Mouse (Mus musculus): ENCODE measurements at regions not wholly inside any gene's neighbourhood (a gene's known extent, or its start where the extent isn't known, plus 50 kb on each side); places are given as distances from the start of the nearest gene placed in this dataset.

DNA sequence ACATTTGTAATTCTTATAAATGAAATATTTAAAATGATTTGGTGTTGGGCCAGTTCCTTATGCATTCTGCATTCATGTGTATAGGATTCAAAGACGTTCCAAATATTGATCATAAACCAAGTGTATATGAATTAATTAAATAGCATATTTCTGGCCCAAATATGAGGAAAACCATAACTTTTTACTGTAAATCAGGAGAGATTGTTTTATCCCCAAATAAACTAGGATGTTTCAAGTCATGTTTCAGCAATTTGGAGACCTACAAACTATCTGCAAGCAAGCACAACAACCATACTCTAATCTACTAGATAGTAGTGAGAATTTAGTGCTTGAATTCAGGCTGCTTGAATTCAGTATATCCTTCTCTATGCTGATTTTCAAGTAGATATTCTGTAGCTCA lies 231.3 kb downstream of the Mef2c start:
- Histone ChIP-seq H3K9ac (ENCODE audit: insufficient read depth, low read depth, low read length, poor library complexity, severe bottlenecking) (no peak overlapping the region), H3K4me1 (ENCODE audit: control insufficient read depth in 2 of 2, insufficient read depth in 2 of 2, low read length in 2 of 2, poor library complexity in 1 of 2) (peaks cover 5 to 7% of the 10 kb centered on the region in 2 experiments)
- TF ChIP-seq HCFC1 (IDR thresholded peaks at IDR 0.05; ENCODE audit: borderline replicate concordance, insufficient read depth, low read length) (no peak), CHD2 (IDR thresholded peaks at IDR 0.05; ENCODE audit: low read depth, low read length) (no peak), MAFK (IDR thresholded peaks at IDR 0.05; ENCODE audit: insufficient read depth, low read depth, low read length) (no peak), ZC3H11A (IDR thresholded peaks at IDR 0.05; ENCODE audit: borderline replicate concordance, low read depth, low read length) (no peak), ZNF384 (IDR thresholded peaks at IDR 0.05; ENCODE audit: low read depth, low read length) (no peak)

DNA sequence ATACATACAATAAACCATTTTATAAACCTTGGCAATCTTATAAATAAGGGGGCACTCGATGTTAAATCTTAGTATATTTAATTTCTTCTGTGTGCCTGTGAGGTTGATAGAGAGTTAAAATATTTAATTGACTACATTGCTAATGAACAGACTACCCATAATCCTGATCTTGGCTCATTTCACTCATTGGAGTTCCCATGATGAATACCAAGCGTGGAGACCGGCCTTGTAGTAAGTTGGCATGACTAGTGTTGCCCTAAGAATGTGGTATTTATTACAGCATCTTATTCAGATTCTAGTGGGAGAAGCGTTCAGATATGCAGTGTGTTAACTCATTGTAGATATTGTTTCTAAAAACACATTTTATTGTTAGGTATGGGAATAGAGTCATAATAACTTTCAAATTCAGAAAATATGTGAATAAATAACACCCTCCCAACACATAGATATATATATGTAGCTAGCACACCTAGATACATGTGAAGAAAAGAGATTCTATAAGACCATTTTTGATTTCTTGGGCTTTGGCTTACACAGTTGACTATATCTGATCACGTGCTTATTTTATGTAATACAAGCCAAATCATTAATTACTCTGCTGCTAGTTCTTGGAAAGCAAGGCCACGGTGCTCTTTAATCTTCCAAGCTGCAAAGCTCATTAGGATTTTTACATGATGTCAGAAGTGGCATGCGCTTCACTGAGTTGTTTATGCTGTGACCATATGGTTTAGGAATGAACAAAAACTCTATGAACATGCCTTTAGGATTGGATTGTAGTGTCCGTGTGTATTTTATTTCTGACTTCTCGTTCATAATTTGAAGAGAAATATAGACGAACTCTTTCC lies 232.0 kb downstream of the Mef2c start:
- TF ChIP-seq CHD2 (IDR thresholded peaks at IDR 0.05; ENCODE audit: low read depth, low read length) (no peak), ZC3H11A (IDR thresholded peaks at IDR 0.05; ENCODE audit: borderline replicate concordance, low read depth, low read length) (no peak), MAFK (IDR thresholded peaks at IDR 0.05; ENCODE audit: insufficient read depth, low read depth, low read length) (no peak), ZNF384 (IDR thresholded peaks at IDR 0.05; ENCODE audit: low read depth, low read length) (no peak), HCFC1 (IDR thresholded peaks at IDR 0.05; ENCODE audit: borderline replicate concordance, insufficient read depth, low read length) (no peak)
- in situ Hi-C loops (cut with MboI; ENCODE audit: low sequenced_read_pairs in 2 of 2, unreplicated experiment in 2 of 2), result loop anchor here in 1 of 2 experiments (10.0 kb wide), 1 partner anchor 609 kb away; no protein-coding TSS in a partner anchor
- Histone ChIP-seq H3K4me1 (ENCODE audit: control insufficient read depth in 2 of 2, insufficient read depth in 2 of 2, low read length in 2 of 2, poor library complexity in 1 of 2) (peaks cover 5 to 7% of the 10 kb centered on the region in 2 experiments), H3K4me3 (ENCODE audit: insufficient read depth in 1 of 2, low read depth in 1 of 2, low read length in 2 of 2, poor library complexity in 1 of 2, severe bottlenecking in 1 of 2) (no peak overlapping the region), H3K9ac (ENCODE audit: insufficient read depth, low read depth, low read length, poor library complexity, severe bottlenecking) (no peak overlapping the region), H3K27ac (ENCODE audit: insufficient read depth, low read depth, low read length, poor library complexity, severe bottlenecking) (no peak overlapping the region), H3K36me3 (ENCODE audit: control insufficient read depth, insufficient read depth, low read length, poor library complexity, severe bottlenecking) (no peaks in the 10 kb centered on the region), H3K9me3 (ENCODE audit: control insufficient read depth, insufficient read depth, low read depth, low read length) (no peaks in the 10 kb centered on the region)
- DNase-seq (ENCODE audit: low read depth, low spot score), result no peak

More for the DNA sequence above, 231.3 kb downstream of the Mef2c start:
- Histone ChIP-seq H3K36me3 (ENCODE audit: control insufficient read depth, insufficient read depth, low read length, poor library complexity, severe bottlenecking) (no peaks in the 10 kb centered on the region), H3K4me3 (ENCODE audit: insufficient read depth in 1 of 2, low read depth in 1 of 2, low read length in 2 of 2, poor library complexity in 1 of 2, severe bottlenecking in 1 of 2) (no peak overlapping the region), H3K27ac (ENCODE audit: insufficient read depth, low read depth, low read length, poor library complexity, severe bottlenecking) (no peak overlapping the region), H3K9me3 (ENCODE audit: control insufficient read depth, insufficient read depth, low read depth, low read length) (no peaks in the 10 kb centered on the region)
- no peak for DNase-seq (ENCODE audit: low read depth, low spot score)
- in situ Hi-C loops (cut with MboI; ENCODE audit: low sequenced_read_pairs in 2 of 2, unreplicated experiment in 2 of 2), result loop anchor here in 1 of 2 experiments (10.0 kb wide), 1 partner anchor 610 kb away; no protein-coding TSS in a partner anchor

DNA sequence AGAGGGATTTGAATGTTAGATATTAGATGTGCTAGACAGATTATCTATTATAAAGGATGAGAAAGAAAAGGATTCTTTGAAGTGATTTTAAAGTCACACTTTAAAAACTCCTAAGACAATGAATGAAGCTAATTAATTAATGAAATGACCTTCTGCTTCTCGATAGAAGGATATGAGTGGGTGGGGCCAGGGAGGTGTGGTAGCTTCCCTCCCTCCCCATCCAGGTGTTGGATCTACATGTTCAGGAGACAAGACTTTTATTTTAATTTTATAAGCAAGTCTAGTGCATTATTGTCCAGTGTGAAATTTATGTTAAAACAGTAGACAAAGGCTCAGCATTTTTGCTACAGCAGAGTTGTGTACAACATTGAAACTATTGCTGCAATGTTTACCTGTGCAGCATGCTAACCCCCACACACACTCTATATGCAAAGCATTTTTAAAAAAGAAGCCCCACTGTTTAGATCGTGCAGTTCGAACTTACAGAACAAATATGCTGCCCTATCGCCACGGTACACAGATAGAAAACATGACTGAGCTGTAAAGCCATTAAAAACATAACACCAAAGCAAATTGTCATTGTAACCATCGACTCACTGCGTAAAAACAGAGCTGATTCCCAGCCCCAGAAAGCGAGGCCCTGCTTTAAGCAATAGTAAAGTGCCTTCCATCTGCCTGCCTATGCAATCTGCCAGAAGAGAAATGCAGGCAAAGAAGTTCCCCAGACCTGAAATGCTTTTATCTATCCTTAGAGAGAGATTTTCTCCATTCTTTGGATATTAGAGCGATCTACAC lies 233.4 kb downstream of the Mef2c start:
- TF ChIP-seq ZNF384 (IDR thresholded peaks at IDR 0.05; ENCODE audit: low read depth, low read length) (no peak), HCFC1 (IDR thresholded peaks at IDR 0.05; ENCODE audit: borderline replicate concordance, insufficient read depth, low read length) (no peak), MAFK (IDR thresholded peaks at IDR 0.05; ENCODE audit: insufficient read depth, low read depth, low read length) (no peak), ZC3H11A (IDR thresholded peaks at IDR 0.05; ENCODE audit: borderline replicate concordance, low read depth, low read length) (no peak), CHD2 (IDR thresholded peaks at IDR 0.05; ENCODE audit: low read depth, low read length) (no peak)
- no peak overlapping the region for H3K9ac ChIP-seq (ENCODE audit: insufficient read depth, low read depth, low read length, poor library complexity, severe bottlenecking)
- no peak overlapping the region for H3K27ac ChIP-seq (ENCODE audit: insufficient read depth, low read depth, low read length, poor library complexity, severe bottlenecking)
- H3K9me3 ChIP-seq (ENCODE audit: control insufficient read depth, insufficient read depth, low read depth, low read length), result no peaks in the 10 kb centered on the region
- in situ Hi-C loops (cut with MboI; ENCODE audit: low sequenced_read_pairs in 2 of 2, unreplicated experiment in 2 of 2), result loop anchor here in 1 of 2 experiments (10.0 kb wide), 1 partner anchor 608 kb away; no protein-coding TSS in a partner anchor
- H3K36me3 ChIP-seq (ENCODE audit: control insufficient read depth, insufficient read depth, low read length, poor library complexity, severe bottlenecking), result no peaks in the 10 kb centered on the region
- peaks cover 4 to 7% of the 10 kb centered on the region in 2 experiments for H3K4me1 ChIP-seq (ENCODE audit: control insufficient read depth in 2 of 2, insufficient read depth in 2 of 2, low read length in 2 of 2, poor library complexity in 1 of 2)
- DNase-seq (ENCODE audit: low read depth, low spot score), result no peak
- H3K4me3 ChIP-seq (ENCODE audit: insufficient read depth in 1 of 2, low read depth in 1 of 2, low read length in 2 of 2, poor library complexity in 1 of 2, severe bottlenecking in 1 of 2), result peak overlapping the region in 1 of 2 experiments; percentile 26; a peak in 2 of 4 replicates

DNA sequence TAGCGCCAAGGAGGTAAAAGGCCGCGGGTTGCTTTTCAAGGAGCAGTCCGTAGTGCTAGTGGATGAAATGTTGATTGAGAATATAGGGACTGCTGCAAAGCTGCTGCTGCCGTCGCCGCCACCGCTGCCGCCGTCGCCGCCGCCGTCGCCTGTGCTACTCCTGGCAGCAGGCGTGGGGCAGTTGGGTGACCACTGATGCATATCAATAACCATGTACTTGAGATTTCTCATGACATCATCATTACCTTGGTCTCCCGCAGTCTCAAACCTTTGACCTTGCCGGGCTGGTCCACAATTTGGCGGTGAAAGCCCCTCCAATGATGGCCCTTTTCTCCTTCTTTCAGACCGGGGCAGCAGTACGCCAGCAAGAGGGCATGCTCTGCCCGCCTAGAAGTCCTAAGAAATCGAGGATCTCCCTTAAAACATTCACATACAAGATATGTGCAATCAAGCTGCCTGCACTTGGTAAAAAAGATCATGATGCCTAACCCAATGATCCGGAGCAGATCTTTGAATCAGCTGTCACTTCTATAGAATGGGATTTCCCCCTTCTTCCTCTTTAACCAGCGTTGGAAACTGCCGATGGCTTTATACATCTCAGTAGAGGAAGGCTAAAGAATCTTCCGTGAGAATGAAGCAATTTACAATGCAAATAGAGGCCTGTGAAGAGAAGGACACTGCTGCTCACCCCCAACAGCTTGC lies 234.1 kb downstream of the Mef2c start:
- no peak for TF ChIP-seq HCFC1 (IDR thresholded peaks at IDR 0.05; ENCODE audit: borderline replicate concordance, insufficient read depth, low read length)
- TF ChIP-seq MAFK (IDR thresholded peaks at IDR 0.05; ENCODE audit: insufficient read depth, low read depth, low read length), result no peak
- TF ChIP-seq ZNF384 (IDR thresholded peaks at IDR 0.05; ENCODE audit: low read depth, low read length), result no peak
- TF ChIP-seq ZC3H11A (IDR thresholded peaks at IDR 0.05; ENCODE audit: borderline replicate concordance, low read depth, low read length), result no peak
- TF ChIP-seq CHD2 (IDR thresholded peaks at IDR 0.05; ENCODE audit: low read depth, low read length), result no peak
- H3K9ac ChIP-seq (ENCODE audit: insufficient read depth, low read depth, low read length, poor library complexity, severe bottlenecking), result no peak overlapping the region
- no peaks in the 10 kb centered on the region for H3K9me3 ChIP-seq (ENCODE audit: control insufficient read depth, insufficient read depth, low read depth, low read length)
- in situ Hi-C loops (cut with MboI; ENCODE audit: low sequenced_read_pairs in 2 of 2, unreplicated experiment in 2 of 2), result loop anchor here in 1 of 2 experiments (10.0 kb wide), 1 partner anchor 607 kb away; no protein-coding TSS in a partner anchor
- no peak overlapping the region for H3K27ac ChIP-seq (ENCODE audit: insufficient read depth, low read depth, low read length, poor library complexity, severe bottlenecking)
- no peak for DNase-seq (ENCODE audit: low read depth, low spot score)
- peak overlapping the region; percentile 26 to 41; a peak in 3 of 4 replicates for H3K4me3 ChIP-seq (ENCODE audit: insufficient read depth in 1 of 2, low read depth in 1 of 2, low read length in 2 of 2, poor library complexity in 1 of 2, severe bottlenecking in 1 of 2)
- H3K36me3 ChIP-seq (ENCODE audit: control insufficient read depth, insufficient read depth, low read length, poor library complexity, severe bottlenecking), result no peaks in the 10 kb centered on the region
- peaks cover 4 to 7% of the 10 kb centered on the region in 2 experiments for H3K4me1 ChIP-seq (ENCODE audit: control insufficient read depth in 2 of 2, insufficient read depth in 2 of 2, low read length in 2 of 2, poor library complexity in 1 of 2)
